Mouse (Mus musculus): ENCODE measurements at regions not wholly inside any gene's neighbourhood (a gene's known extent, or its start where the extent isn't known, plus 50 kb on each side); places are given as distances from the start of the nearest gene placed in this dataset.

DNA sequence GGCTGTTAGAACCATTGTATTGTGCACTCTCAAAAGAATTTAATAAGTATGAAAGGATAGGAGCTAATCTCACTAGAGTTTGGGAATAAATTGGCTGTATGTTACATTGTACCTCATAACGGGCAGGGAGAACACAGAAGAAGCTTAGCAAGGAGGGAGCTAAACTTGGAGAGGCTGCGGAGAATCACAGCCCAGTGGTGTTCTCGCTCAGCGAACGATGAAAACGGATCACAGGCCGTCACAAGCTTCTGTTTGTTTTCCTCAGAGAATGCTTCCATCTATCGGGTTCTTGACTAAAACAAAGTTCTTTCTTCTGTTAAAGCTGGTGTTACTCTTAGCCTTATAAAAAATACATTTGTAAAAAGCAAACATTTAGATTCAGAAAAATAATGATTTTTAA is 178.2 kb upstream of the Rnd3 start:
- no peak for TF ChIP-seq ZC3H11A (IDR thresholded peaks at IDR 0.05; ENCODE audit: low read depth, low read length)
- no peak for TF ChIP-seq CHD1 (IDR thresholded peaks at IDR 0.05; ENCODE audit: low read depth, low read length)
- TF ChIP-seq MEF2A (IDR thresholded peaks at IDR 0.05; ENCODE audit: extremely low read depth, insufficient replicate concordance, low read depth, low read length, poor library complexity, severe bottlenecking), result no peak
- no peak for TF ChIP-seq MYB (IDR thresholded peaks at IDR 0.05; ENCODE audit: low read depth, low read length)
- TF ChIP-seq MYC (IDR thresholded peaks at IDR 0.05; ENCODE audit: low read depth, low read length), result no peak
- no peak for TF ChIP-seq RCOR1 (IDR thresholded peaks at IDR 0.05; ENCODE audit: low read depth, low read length)
- Histone ChIP-seq H3K27me3 (ENCODE audit: control insufficient read depth in 1 of 2, insufficient read depth in 2 of 2, low read length in 2 of 2) (no peaks in the 10 kb centered on the region), H3K36me3 (ENCODE audit: control insufficient read depth in 1 of 2, insufficient read depth in 2 of 2, low read length in 2 of 2) (no peaks in the 10 kb centered on the region), H3K4me1 (ENCODE audit: control insufficient read depth in 1 of 2, insufficient read depth in 2 of 2, low read length in 2 of 2) (no peaks in the 10 kb centered on the region), H3K9me3 (replicated peaks; ENCODE audit: insufficient read depth, low read length) (no peaks in the 10 kb centered on the region), H3K79me2 (ENCODE audit: control insufficient read depth, insufficient read depth, low read length, poor library complexity) (no peaks in the 10 kb centered on the region), H3K9ac (ENCODE audit: control insufficient read depth, low read depth, low read length, poor library complexity, severe bottlenecking) (no peak overlapping the region), H3K27ac (ENCODE audit: control insufficient read depth, low read depth, low read length) (no peak overlapping the region), H3K4me3 (ENCODE audit: control insufficient read depth in 1 of 2, insufficient read depth in 1 of 2, low read depth in 2 of 2, low read length in 2 of 2) (no peak overlapping the region)
- no peak for DNase-seq (ENCODE audit: low read depth, low spot score)

- no peak for DNase-seq (ENCODE audit: low read depth, low spot score)
- TF ChIP-seq TCF12 (IDR thresholded peaks at IDR 0.05; ENCODE audit: low read depth, low read length), result no peak
- no peak for TF ChIP-seq E2F4 (IDR thresholded peaks at IDR 0.05; ENCODE audit: borderline replicate concordance, low read depth, low read length)
- Histone ChIP-seq H3K27ac (ENCODE audit: control insufficient read depth, low read depth, low read length) (no peak overlapping the region), H3K4me1 (ENCODE audit: control insufficient read depth in 1 of 2, insufficient read depth in 2 of 2, low read length in 2 of 2) (no peaks in the 10 kb centered on the region), H3K4me3 (ENCODE audit: control insufficient read depth in 1 of 2, insufficient read depth in 1 of 2, low read depth in 2 of 2, low read length in 2 of 2) (no peak overlapping the region), H3K9me3 (replicated peaks; ENCODE audit: insufficient read depth, low read length) (no peaks in the 10 kb centered on the region), H3K79me2 (ENCODE audit: control insufficient read depth, insufficient read depth, low read length, poor library complexity) (no peaks in the 10 kb centered on the region), H3K9ac (ENCODE audit: control insufficient read depth, low read depth, low read length, poor library complexity, severe bottlenecking) (no peak overlapping the region), H3K36me3 (ENCODE audit: control insufficient read depth in 1 of 2, insufficient read depth in 2 of 2, low read length in 2 of 2) (no peaks in the 10 kb centered on the region), H3K27me3 (ENCODE audit: control insufficient read depth in 1 of 2, insufficient read depth in 2 of 2, low read length in 2 of 2) (no peaks in the 10 kb centered on the region)
Observed at GRCm38 (mm10) chr2:51321676-51322075, 172.8 kb upstream of the Rnd3 start.

GRCm38 (mm10) chr2:51316452-51316851 is 167.5 kb upstream of the Rnd3 start:
- Histone ChIP-seq H3K27ac (ENCODE audit: control insufficient read depth, low read depth, low read length) (no peak overlapping the region), H3K4me3 (ENCODE audit: control insufficient read depth in 1 of 2, insufficient read depth in 1 of 2, low read depth in 2 of 2, low read length in 2 of 2) (no peak overlapping the region), H3K27me3 (ENCODE audit: control insufficient read depth in 1 of 2, insufficient read depth in 2 of 2, low read length in 2 of 2) (no peaks in the 10 kb centered on the region), H3K79me2 (ENCODE audit: control insufficient read depth, insufficient read depth, low read length, poor library complexity) (no peaks in the 10 kb centered on the region), H3K4me1 (ENCODE audit: control insufficient read depth in 1 of 2, insufficient read depth in 2 of 2, low read length in 2 of 2) (no peaks in the 10 kb centered on the region), H3K9ac (ENCODE audit: control insufficient read depth, low read depth, low read length, poor library complexity, severe bottlenecking) (no peak overlapping the region), H3K36me3 (ENCODE audit: control insufficient read depth in 1 of 2, insufficient read depth in 2 of 2, low read length in 2 of 2) (no peaks in the 10 kb centered on the region), H3K9me3 (replicated peaks; ENCODE audit: insufficient read depth, low read length) (no peaks in the 10 kb centered on the region)
- no peak for TF ChIP-seq HCFC1 (IDR thresholded peaks at IDR 0.05; ENCODE audit: low read depth, low read length)
- no peak for TF ChIP-seq TCF12 (IDR thresholded peaks at IDR 0.05; ENCODE audit: low read depth, low read length)
- TF ChIP-seq MAZ (IDR thresholded peaks at IDR 0.05; ENCODE audit: low read depth, low read length), result no peak
- TF ChIP-seq ZKSCAN1 (IDR thresholded peaks at IDR 0.05; ENCODE audit: low read depth, low read length), result no peak
- no peak for TF ChIP-seq TBP (IDR thresholded peaks at IDR 0.05; ENCODE audit: low read depth, low read length)
- no peak for TF ChIP-seq RCOR1 (IDR thresholded peaks at IDR 0.05; ENCODE audit: low read depth, low read length)
- TF ChIP-seq ZMIZ1 (IDR thresholded peaks at IDR 0.05; ENCODE audit: low read depth, low read length), result no peak
- TF ChIP-seq SMC3 (IDR thresholded peaks at IDR 0.05; ENCODE audit: low read depth, low read length), result peak; percentile 33
- TF ChIP-seq POLR2AphosphoS5 (IDR thresholded peaks at IDR 0.05; ENCODE audit: borderline replicate concordance, low read depth, low read length), result no peak
- TF ChIP-seq POLR2AphosphoS2 (IDR thresholded peaks at IDR 0.05; ENCODE audit: low read length), result no peak
- TF ChIP-seq MAX (IDR thresholded peaks at IDR 0.05; ENCODE audit: low read length), result no peak
- peak; percentile 21 to 52 (median 36); a peak in 5 of 6 replicates for TF ChIP-seq CTCF (IDR thresholded peaks at IDR 0.05 in 2 of 3, conservative IDR thresholded peaks at IDR 0.05 in 1 of 3; ENCODE audit: control insufficient read depth in 1 of 3, insufficient read depth in 1 of 3, low read depth in 2 of 3, low read length in 3 of 3, poor library complexity in 1 of 3, severe bottlenecking in 1 of 3)
- TF ChIP-seq USF2 (IDR thresholded peaks at IDR 0.05; ENCODE audit: borderline replicate concordance in 1 of 2, insufficient read depth in 1 of 2, low read depth in 1 of 2, low read length in 2 of 2), result no peak
- TF ChIP-seq NRF1 (IDR thresholded peaks at IDR 0.05; ENCODE audit: insufficient read depth, low read depth, low read length, poor library complexity, severe bottlenecking), result no peak
- TF ChIP-seq MXI1 (IDR thresholded peaks at IDR 0.05; ENCODE audit: low read depth, low read length), result no peak
- TF ChIP-seq MYC (IDR thresholded peaks at IDR 0.05; ENCODE audit: low read depth, low read length), result no peak
- TF ChIP-seq RAD21 (IDR thresholded peaks at IDR 0.05; ENCODE audit: low read depth, low read length), result peak; percentile 5; the same call in 1 of the 2 replicates
- TF ChIP-seq BHLHE40 (IDR thresholded peaks at IDR 0.05; ENCODE audit: borderline replicate concordance, low read depth, low read length), result no peak
- peak; percentile 49 for DNase-seq (ENCODE audit: low read depth, low spot score)

Measured in MEL (cell line).